ENCODE assay signal across 8 mouse cellular contexts in the genomic region with DNA sequence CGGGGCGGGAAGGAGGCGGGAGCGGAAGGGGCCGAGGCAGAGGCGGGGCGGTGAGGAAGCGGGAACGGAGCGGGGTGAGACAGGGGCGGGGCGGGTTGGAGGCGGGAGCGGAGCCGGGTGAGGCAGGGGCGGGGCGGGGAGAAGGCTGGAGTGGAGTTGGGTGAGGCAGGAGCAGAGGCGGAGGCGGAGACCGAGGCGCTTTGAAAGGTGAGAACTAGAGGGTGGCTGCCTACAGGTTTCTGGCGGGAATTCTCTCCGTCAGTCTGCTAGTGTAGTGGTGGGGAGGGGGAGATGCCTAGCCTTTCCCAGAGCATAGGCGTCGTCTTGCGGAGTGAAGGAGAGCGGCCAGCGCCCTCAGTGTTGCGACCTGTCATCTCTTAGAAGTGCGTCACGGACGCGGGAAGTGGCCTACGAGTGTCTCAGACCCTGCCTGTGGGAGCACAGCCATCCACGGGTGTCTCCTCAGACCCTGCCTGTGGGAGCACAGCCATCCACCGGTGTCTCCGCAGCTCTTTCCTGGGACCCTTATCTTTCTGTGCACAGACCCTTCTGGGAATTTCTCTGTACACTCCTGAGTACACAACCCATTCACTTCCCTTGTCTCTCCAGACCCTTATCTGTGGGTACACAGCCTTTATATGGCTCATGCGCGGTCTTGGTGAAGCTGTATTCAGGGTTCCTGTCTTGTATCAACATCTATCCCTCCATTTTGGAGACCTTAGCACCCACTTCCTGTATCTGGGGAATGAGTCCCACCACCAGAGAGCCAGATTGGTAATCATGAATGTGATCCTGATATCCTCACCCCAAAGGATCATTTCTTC. TPM values are rescaled to one million over a fixed set of nuclear protein-coding genes. Genes with fewer than 3 reads are reported as not detected.
A peak's percentile ranks its signal among the peaks of the same experiment; 100 is the strongest.
DNase-seq lines count a peak whose midpoint lies in the region; ATAC-seq and TF ChIP-seq lines count a peak whose summit lies in the region.

A gene (plus strand): TSS at position 141 of the 824 bp plus-strand sequence.

- TF ChIP-seq CTCF in bone marrow, adult 2 months (IDR thresholded peaks at IDR 0.05; ENCODE audit: control insufficient read depth, insufficient read depth, low read length), result no peak

- H3K36me3 ChIP-seq in embryonic facial prominence, embryonic 15.5 days, result no peaks in the 10 kb centered on the region
- peaks cover 7% of the 10 kb centered on the region; the same call in 1 of the 2 replicates for H3K36me3 ChIP-seq in kidney, embryonic 15.5 days

- whole genome bisulfite sequencing in bone marrow, adult 2 months, result 1% methylated on average over 34 of the region's 39 CpGs
- 5% methylated on average over 27 of the region's 39 CpGs for WGBS in embryonic facial prominence, embryonic 15.5 days
- 3% methylated on average over 35 of the region's 39 CpGs for WGBS in kidney, embryonic 15.5 days

- peak within 1 kb of the TSS; percentile 100 for H3K4me3 ChIP-seq in bone marrow, adult 2 months (replicated peaks; ENCODE audit: control insufficient read depth, low read depth, low read length)
- peak within 1 kb of the TSS; percentile 63 for H3K4me3 ChIP-seq in embryonic facial prominence, embryonic 15.5 days (replicated peaks)
- peak within 1 kb of the TSS; percentile 64 for H3K4me3 ChIP-seq in kidney, embryonic 15.5 days (replicated peaks)

- H3K27ac ChIP-seq in bone marrow, adult 2 months (ENCODE audit: control insufficient read depth, insufficient read depth, low read depth, low read length, poor library complexity), result peak within 1 kb of the TSS; percentile 86
- H3K27ac ChIP-seq in embryonic facial prominence, embryonic 15.5 days (replicated peaks), result peak within 1 kb of the TSS; percentile 81
- H3K27ac ChIP-seq in kidney, embryonic 15.5 days, result peak within 1 kb of the TSS; percentile 87

- peak; percentile 99 for ATAC-seq in embryonic facial prominence, embryonic 15.5 days (ENCODE audit: insufficient number of reproducible peaks, low FRiP score, low TSS enrichment, low read depth)
- ATAC-seq in kidney, embryonic 15.5 days (replicated peaks; ENCODE audit: low FRiP score), result peak; percentile 99
- peak; percentile 96 for ATAC-seq in monocyte, adult 5-6 weeks (replicated peaks; ENCODE audit: insufficient number of reproducible peaks, low FRiP score, low TSS enrichment, poor library complexity, severe bottlenecking)

- peak; percentile 69; the same call in 1 of the 2 replicates for TF ChIP-seq POLR2A in bone marrow, adult 2 months (IDR thresholded peaks at IDR 0.05; ENCODE audit: borderline replicate concordance, control insufficient read depth, low read depth, low read length)

- no peaks in the 10 kb centered on the region; the same call in 1 of the 2 replicates for H3K4me1 ChIP-seq in bone marrow, adult 2 months (ENCODE audit: control insufficient read depth, insufficient read depth, low read length)
- H3K4me1 ChIP-seq in embryonic facial prominence, embryonic 15.5 days, result peaks cover 19% of the 10 kb centered on the region
- H3K4me1 ChIP-seq in kidney, embryonic 15.5 days, result peaks cover 16% of the 10 kb centered on the region

- DNase-seq in 416B (ENCODE audit: low read depth) (peak; percentile 91), liver (peak; percentile 99)
- DNase-seq in heart, adult 9 months (ENCODE audit: low spot score in 2 of 2), result peak; percentile 81
- peak; percentile 95 to 97 for DNase-seq in spleen, postnatal 4 days (ENCODE audit: low spot score in 2 of 2)

- no peaks in the 10 kb centered on the region for H3K9me3 ChIP-seq in embryonic facial prominence, embryonic 15.5 days (replicated peaks)
- no peaks in the 10 kb centered on the region for H3K9me3 ChIP-seq in kidney, embryonic 15.5 days (replicated peaks)

- H3K4me2 ChIP-seq in embryonic facial prominence, embryonic 15.5 days (replicated peaks), result peak within 1 kb of the TSS; percentile 90
- H3K4me2 ChIP-seq in kidney, embryonic 15.5 days, result peak within 1 kb of the TSS; percentile 88

- H3K9ac ChIP-seq in embryonic facial prominence, embryonic 15.5 days, result peak within 1 kb of the TSS; percentile 73
- H3K9ac ChIP-seq in kidney, embryonic 15.5 days, result peak within 1 kb of the TSS; percentile 64

- no peaks in the 10 kb centered on the region for H3K27me3 ChIP-seq in embryonic facial prominence, embryonic 15.5 days
- H3K27me3 ChIP-seq in kidney, embryonic 15.5 days, result no peaks in the 10 kb centered on the region

RNA-seq across cellular contexts. Expression of the gene that starts here (rescaled TPM):
- 18.8 and 22.8 TPM in 2 replicates for polyA plus RNA-seq in bone marrow, adult 2 months (2011; ENCODE audit: insufficient read depth, insufficient read length, low replicate concordance, missing spikeins)
- polyA plus RNA-seq in embryonic facial prominence, embryonic 15.5 days (2015; fragmentation: Nextera tagmentation; extraction: Ambion mirVana), result 7.1 and 8.3 TPM in 2 replicates
- 9.3 TPM in 2 replicates for polyA plus RNA-seq in kidney, embryonic 15.5 days (2015; fragmentation: Nextera tagmentation; extraction: Ambion mirVana)
- total RNA-seq in monocyte, adult 5-6 weeks (2017), result 70.7 to 106 TPM (median 94.0 TPM) in 3 replicates

Comparison
In these comparisons a context has a peak if more than half of its experiments do, and no peak if none do; other contexts are left out.
1. Peak in every context shown above with its lines: DNase-seq, ATAC-seq, H3K4me3 ChIP-seq and H3K27ac ChIP-seq.